Mouse (Mus musculus): ENCODE results near the gene Jade2. TPM values are rescaled to one million over a fixed set of nuclear protein-coding genes. Genes with fewer than 3 reads are reported as not detected.

The Jade2 gene
- polyA plus RNA-seq, 1 experiment from 2014 or later = 0.44 TPM

DNA sequence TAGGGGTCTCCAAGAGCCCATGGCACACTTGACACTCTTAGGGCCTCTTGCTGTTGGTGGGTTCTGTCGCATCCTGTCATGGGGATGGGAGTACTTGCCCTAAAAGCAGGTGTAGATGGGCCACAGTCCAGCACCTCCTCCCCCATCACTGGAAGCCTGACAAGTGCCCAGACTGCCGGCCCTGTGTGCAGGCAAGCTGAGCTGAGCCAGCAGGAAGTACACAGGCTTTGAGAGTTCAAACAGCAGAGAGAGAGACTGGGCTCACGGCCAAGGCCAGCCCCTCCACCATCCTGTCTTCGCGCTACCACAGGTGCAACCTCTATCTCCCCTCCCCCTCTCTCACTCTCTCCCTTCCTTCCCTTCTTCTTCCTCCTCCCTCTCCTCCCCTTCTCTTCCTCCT lies 26.2 kb upstream of the Jade2 start:
- Histone ChIP-seq H3K4me2 (ENCODE audit: low read depth, severe bottlenecking) (no peak overlapping the region), H3K27me3 (ENCODE audit: control insufficient read depth, insufficient read depth, low read length) (no peaks in the 10 kb centered on the region), H3K9me3 (ENCODE audit: control insufficient read depth, low read length) (no peaks in the 10 kb centered on the region), H3K27ac (replicated peaks; ENCODE audit: low read depth, low read length) (no peak overlapping the region), H3K4me3 (ENCODE audit: low read depth, low read length) (no peak overlapping the region), H3K9ac (ENCODE audit: low read length) (no peak overlapping the region), H3K4me1 (ENCODE audit: control insufficient read depth, insufficient read depth, low read length) (no peaks in the 10 kb centered on the region), H3K36me3 (ENCODE audit: control insufficient read depth, insufficient read depth, low read length) (no peaks in the 10 kb centered on the region)
- ATAC-seq (ENCODE audit: insufficient number of reproducible peaks, low FRiP score, low TSS enrichment, low read depth) (no peak), DNase-seq (ENCODE audit: low spot score) (no peak)
- WGBS = 41% methylated on average over 5 of the region's 5 CpGs

DNA sequence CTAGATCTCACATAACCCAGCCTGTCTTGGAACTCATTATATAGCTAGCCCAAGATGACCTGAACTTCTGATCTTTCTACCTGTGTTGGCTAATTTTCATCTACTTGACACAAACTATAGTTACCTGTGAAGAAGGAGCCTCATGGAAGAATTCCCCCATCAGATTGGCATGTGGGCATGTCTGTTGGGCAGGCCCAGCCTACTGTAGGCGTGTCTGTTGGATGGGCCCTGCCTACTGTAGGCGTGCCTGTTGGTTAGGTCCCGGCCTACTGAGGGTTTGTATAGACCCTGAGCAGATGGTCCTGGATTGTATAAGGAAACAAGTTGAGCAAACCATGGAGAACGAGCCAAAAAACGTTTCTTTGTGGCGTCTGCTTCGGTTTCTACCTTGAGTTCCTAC lies 24.3 kb upstream of the Jade2 start:
- Histone ChIP-seq H3K4me2 (ENCODE audit: low read depth, severe bottlenecking) (no peak overlapping the region), H3K9me3 (ENCODE audit: control insufficient read depth, low read length) (no peaks in the 10 kb centered on the region), H3K4me3 (ENCODE audit: low read depth, low read length) (no peak overlapping the region), H3K36me3 (ENCODE audit: control insufficient read depth, insufficient read depth, low read length) (no peaks in the 10 kb centered on the region), H3K27ac (replicated peaks; ENCODE audit: low read depth, low read length) (no peak overlapping the region), H3K9ac (ENCODE audit: low read length) (no peak overlapping the region), H3K4me1 (ENCODE audit: control insufficient read depth, insufficient read depth, low read length) (no peaks in the 10 kb centered on the region), H3K27me3 (ENCODE audit: control insufficient read depth, insufficient read depth, low read length) (no peaks in the 10 kb centered on the region)
- ATAC-seq (ENCODE audit: insufficient number of reproducible peaks, low FRiP score, low TSS enrichment, low read depth) = no peak
- 80% methylated on average over 7 of the region's 7 CpGs for WGBS
- no peak for DNase-seq (ENCODE audit: low spot score)

DNA sequence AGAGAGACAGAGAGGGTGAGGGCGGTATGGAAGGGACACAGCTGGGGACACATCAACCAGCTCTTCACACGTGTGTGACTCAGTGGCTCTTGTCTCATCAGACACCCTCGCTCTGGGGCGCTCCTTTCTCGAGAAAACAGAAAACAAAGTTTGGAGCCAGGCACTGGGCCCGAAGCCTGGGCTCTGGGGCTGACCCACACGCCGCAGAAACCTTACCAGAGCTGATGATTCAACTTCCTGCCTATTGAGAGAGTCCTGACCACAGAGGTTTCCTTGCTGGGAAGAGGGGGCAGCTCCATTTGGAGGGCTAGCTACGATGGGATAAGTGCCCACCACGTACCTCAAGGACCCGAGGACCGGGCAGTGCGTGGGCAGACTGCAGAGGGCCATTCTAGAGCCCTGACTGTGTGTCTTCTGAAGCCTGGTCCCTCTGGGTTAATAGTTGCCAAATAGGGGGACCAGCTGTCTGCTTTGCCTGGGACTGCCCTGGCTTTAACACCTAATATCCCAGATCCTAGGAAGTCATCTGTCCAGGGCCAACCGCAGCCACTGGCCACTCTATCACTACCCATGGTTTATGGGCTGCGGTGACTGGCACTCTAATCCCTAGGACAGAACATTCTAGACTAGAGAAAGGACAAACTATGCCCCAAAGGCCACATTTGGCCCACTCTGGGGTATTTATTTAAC lies 23.7 kb upstream of the Jade2 start:
- DNase-seq (ENCODE audit: low spot score) = no peak
- no peaks in the 10 kb centered on the region for H3K4me1 ChIP-seq (ENCODE audit: control insufficient read depth, insufficient read depth, low read length)
- H3K27me3 ChIP-seq (ENCODE audit: control insufficient read depth, insufficient read depth, low read length) = no peaks in the 10 kb centered on the region
- no peak for ATAC-seq (ENCODE audit: insufficient number of reproducible peaks, low FRiP score, low TSS enrichment, low read depth)
- WGBS = 90% methylated on average over 15 of the region's 15 CpGs
- no peak overlapping the region for H3K4me2 ChIP-seq (ENCODE audit: low read depth, severe bottlenecking)
- no peaks in the 10 kb centered on the region for H3K36me3 ChIP-seq (ENCODE audit: control insufficient read depth, insufficient read depth, low read length)
- no peak overlapping the region for H3K27ac ChIP-seq (replicated peaks; ENCODE audit: low read depth, low read length)
- H3K9me3 ChIP-seq (ENCODE audit: control insufficient read depth, low read length) = no peaks in the 10 kb centered on the region
- H3K4me3 ChIP-seq (ENCODE audit: low read depth, low read length) = no peak overlapping the region
- no peak overlapping the region for H3K9ac ChIP-seq (ENCODE audit: low read length)

DNA sequence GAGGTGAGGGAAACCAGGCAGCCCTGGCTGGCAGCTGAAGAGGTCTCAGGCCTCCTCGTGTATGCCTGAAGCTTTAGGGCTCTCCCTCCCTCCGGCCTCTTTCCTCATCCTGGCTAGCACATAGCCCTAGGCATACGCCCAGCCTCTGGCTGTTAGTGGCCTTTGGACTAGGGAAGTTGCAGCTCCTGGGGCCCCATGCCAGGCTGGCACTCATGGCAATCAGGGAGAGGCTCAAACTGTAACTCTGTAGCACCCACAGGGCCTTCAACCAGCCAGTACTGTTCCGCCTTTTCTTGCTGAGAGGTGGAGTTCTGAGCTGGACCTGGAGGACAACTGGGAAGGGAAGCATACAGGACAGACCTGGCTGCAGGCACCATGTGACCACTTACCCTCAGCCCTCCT lies 19.5 kb upstream of the Jade2 start:
- no peak overlapping the region for H3K9ac ChIP-seq (ENCODE audit: low read length)
- DNase-seq (ENCODE audit: low spot score) (no peak), ATAC-seq (ENCODE audit: insufficient number of reproducible peaks, low FRiP score, low TSS enrichment, low read depth) (no peak)
- H3K9me3 ChIP-seq (ENCODE audit: control insufficient read depth, low read length) = no peaks in the 10 kb centered on the region
- no peaks in the 10 kb centered on the region for H3K4me1 ChIP-seq (ENCODE audit: control insufficient read depth, insufficient read depth, low read length)
- H3K4me2 ChIP-seq (ENCODE audit: low read depth, severe bottlenecking) = no peak overlapping the region
- WGBS = 74% methylated on average over 4 of the region's 4 CpGs
- H3K4me3 ChIP-seq (ENCODE audit: low read depth, low read length) = no peak overlapping the region
- H3K36me3 ChIP-seq (ENCODE audit: control insufficient read depth, insufficient read depth, low read length) = no peaks in the 10 kb centered on the region
- no peak overlapping the region for H3K27ac ChIP-seq (replicated peaks; ENCODE audit: low read depth, low read length)
- no peaks in the 10 kb centered on the region for H3K27me3 ChIP-seq (ENCODE audit: control insufficient read depth, insufficient read depth, low read length)

DNA sequence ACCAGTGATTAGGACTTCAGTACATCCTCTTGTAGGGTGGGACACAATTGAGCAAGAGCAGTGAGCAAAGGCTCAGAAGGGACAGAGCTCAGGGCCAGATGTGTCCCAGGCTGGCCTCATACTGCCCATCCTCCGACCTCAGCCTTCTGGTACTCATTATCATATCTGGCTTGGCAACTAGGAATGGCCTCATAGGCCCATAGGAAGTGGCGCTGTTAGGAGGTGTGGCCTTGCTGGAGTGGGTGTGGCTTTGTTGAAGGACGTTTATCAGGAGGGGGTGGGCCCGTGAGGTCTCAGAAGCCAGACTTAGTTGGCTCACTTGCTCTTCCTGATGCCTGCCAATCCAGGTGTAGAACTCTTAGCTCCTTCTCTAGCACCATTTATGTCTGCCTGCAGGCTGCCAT lies 18.3 kb upstream of the Jade2 start:
- Histone ChIP-seq H3K36me3 (ENCODE audit: control insufficient read depth, insufficient read depth, low read length) (no peaks in the 10 kb centered on the region), H3K27ac (replicated peaks; ENCODE audit: low read depth, low read length) (no peak overlapping the region), H3K4me3 (ENCODE audit: low read depth, low read length) (no peak overlapping the region), H3K4me2 (ENCODE audit: low read depth, severe bottlenecking) (no peak overlapping the region), H3K4me1 (ENCODE audit: control insufficient read depth, insufficient read depth, low read length) (no peaks in the 10 kb centered on the region), H3K27me3 (ENCODE audit: control insufficient read depth, insufficient read depth, low read length) (no peaks in the 10 kb centered on the region), H3K9me3 (ENCODE audit: control insufficient read depth, low read length) (no peaks in the 10 kb centered on the region), H3K9ac (ENCODE audit: low read length) (no peak overlapping the region)
- DNase-seq (ENCODE audit: low spot score) (no peak), ATAC-seq (ENCODE audit: insufficient number of reproducible peaks, low FRiP score, low TSS enrichment, low read depth) (no peak)
- WGBS = 18% methylated on average over 4 of the region's 4 CpGs

DNA sequence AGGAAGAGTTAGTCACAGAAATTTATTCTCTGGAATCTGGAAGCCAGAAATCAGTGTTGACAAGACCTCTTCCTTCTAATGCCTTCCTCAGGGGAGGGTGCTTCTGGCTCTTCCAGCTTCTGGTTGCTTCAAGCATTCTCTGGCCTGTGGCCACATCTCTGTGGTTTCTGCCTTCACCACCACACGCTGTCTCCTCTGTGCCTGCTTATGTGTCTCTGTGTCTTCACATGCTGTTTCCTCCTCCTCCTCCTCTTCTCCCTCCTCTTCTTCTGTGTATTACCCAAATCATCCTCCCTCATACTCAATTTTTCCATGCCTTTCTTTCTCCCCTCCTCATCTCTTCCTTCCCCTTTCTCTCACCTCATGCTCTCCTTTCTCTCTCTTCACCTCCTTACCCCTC lies 17.6 kb upstream of the Jade2 start:
- Histone ChIP-seq H3K4me2 (ENCODE audit: low read depth, severe bottlenecking) (no peak overlapping the region), H3K4me1 (ENCODE audit: control insufficient read depth, insufficient read depth, low read length) (no peaks in the 10 kb centered on the region), H3K27ac (replicated peaks; ENCODE audit: low read depth, low read length) (no peak overlapping the region), H3K4me3 (ENCODE audit: low read depth, low read length) (no peak overlapping the region), H3K9ac (ENCODE audit: low read length) (no peak overlapping the region), H3K27me3 (ENCODE audit: control insufficient read depth, insufficient read depth, low read length) (no peaks in the 10 kb centered on the region), H3K9me3 (ENCODE audit: control insufficient read depth, low read length) (no peaks in the 10 kb centered on the region), H3K36me3 (ENCODE audit: control insufficient read depth, insufficient read depth, low read length) (no peaks in the 10 kb centered on the region)
- WGBS = 91% methylated on average over 1 of the region's 1 CpGs
- DNase-seq (ENCODE audit: low spot score) (no peak), ATAC-seq (ENCODE audit: insufficient number of reproducible peaks, low FRiP score, low TSS enrichment, low read depth) (no peak)

DNA sequence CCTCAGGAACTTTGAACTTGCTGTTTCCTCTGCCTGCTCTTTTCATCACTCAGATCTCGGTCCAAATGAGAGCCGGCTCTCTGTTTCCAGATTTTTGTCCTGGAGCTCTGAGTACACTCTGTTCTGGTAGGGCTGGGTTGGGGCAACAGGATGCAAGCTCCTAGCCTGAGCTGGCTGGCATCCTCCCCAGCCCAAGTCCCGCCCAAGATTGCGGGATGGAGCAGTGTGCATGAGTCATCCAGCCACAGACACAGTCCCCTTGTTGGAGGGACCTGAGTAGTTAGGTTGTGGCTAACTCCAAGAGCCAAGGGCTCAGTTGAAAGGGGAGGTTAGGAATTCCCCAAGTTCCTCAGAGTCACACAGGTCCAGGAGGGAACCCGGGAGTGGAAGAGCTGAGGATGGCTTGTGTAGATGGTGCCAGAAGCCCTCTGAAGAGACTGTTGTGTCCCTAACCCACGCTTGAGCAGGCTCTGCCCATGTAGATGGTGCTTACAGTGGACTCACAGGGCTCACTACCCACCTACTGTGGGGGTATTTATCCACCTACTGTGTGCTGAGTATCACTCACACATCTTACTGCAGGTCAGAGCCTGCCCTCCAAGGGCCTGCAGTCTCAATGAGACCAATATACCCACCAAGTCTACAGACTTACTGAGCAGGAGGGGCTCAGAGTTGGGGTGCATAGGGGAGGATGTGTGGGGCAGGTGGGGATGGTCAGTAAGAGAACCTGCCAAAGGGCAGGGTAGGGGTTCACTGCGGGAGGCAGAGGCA lies 17.0 kb upstream of the Jade2 start:
- H3K27me3 ChIP-seq (ENCODE audit: control insufficient read depth, insufficient read depth, low read length) = no peaks in the 10 kb centered on the region
- H3K4me2 ChIP-seq (ENCODE audit: low read depth, severe bottlenecking) = no peak overlapping the region
- 83% methylated on average over 7 of the region's 7 CpGs for WGBS
- ATAC-seq (ENCODE audit: insufficient number of reproducible peaks, low FRiP score, low TSS enrichment, low read depth) (no peak), DNase-seq (ENCODE audit: low spot score) (no peak)
- no peak overlapping the region for H3K4me3 ChIP-seq (ENCODE audit: low read depth, low read length)
- no peaks in the 10 kb centered on the region for H3K9me3 ChIP-seq (ENCODE audit: control insufficient read depth, low read length)
- H3K27ac ChIP-seq (replicated peaks; ENCODE audit: low read depth, low read length) = no peak overlapping the region
- no peaks in the 10 kb centered on the region for H3K4me1 ChIP-seq (ENCODE audit: control insufficient read depth, insufficient read depth, low read length)
- H3K36me3 ChIP-seq (ENCODE audit: control insufficient read depth, insufficient read depth, low read length) = no peaks in the 10 kb centered on the region
- no peak overlapping the region for H3K9ac ChIP-seq (ENCODE audit: low read length)

DNA sequence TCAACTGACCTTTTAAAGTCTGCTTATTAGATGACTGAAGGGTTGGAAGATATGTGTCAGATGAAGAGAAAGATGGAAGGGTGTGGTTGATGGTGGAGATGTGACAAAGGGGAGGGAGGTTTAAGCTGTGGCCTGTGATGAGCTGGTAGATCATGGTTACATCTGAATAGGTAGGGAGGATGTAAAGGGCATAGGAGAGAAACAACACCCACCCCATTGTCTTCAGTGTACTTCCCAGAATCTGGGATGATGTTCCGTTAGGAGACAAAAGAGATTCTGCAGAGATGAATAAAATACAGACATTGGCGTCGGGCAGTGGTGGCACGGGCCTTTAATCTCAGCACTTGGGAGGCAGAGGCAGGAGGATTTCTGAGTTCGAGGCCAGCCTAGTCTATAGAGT lies 15.7 kb upstream of the Jade2 start:
- no peak overlapping the region for H3K9ac ChIP-seq (ENCODE audit: low read length)
- 92% methylated on average over 5 of the region's 5 CpGs for WGBS
- H3K9me3 ChIP-seq (ENCODE audit: control insufficient read depth, low read length) = no peaks in the 10 kb centered on the region
- no peak overlapping the region for H3K4me3 ChIP-seq (ENCODE audit: low read depth, low read length)
- no peaks in the 10 kb centered on the region for H3K4me1 ChIP-seq (ENCODE audit: control insufficient read depth, insufficient read depth, low read length)
- H3K36me3 ChIP-seq (ENCODE audit: control insufficient read depth, insufficient read depth, low read length) = no peaks in the 10 kb centered on the region
- ATAC-seq (ENCODE audit: insufficient number of reproducible peaks, low FRiP score, low TSS enrichment, low read depth) = no peak
- H3K4me2 ChIP-seq (ENCODE audit: low read depth, severe bottlenecking) = no peak overlapping the region
- no peaks in the 10 kb centered on the region for H3K27me3 ChIP-seq (ENCODE audit: control insufficient read depth, insufficient read depth, low read length)
- H3K27ac ChIP-seq (replicated peaks; ENCODE audit: low read depth, low read length) = no peak overlapping the region
- no peak for DNase-seq (ENCODE audit: low spot score)
